Mouse (Mus musculus) liver, postnatal 0 days (tissue): ENCODE results near the gene Shisa9.

ENCODE experiments used
- CTCF ChIP-seq: sonication (generic); IDR thresholded peaks from 2 replicates; pipeline ENCODE4 v1.5.1; 2016; ENCODE audit warnings: antibody characterized with exemption, low read depth
- EP300 ChIP-seq: IDR thresholded peaks from 2 replicates; pipeline ENCODE4 v1.6.1; 2016; ENCODE audit warnings: antibody characterized with exemption, low read depth, mild to moderate bottlenecking

- TF ChIP-seq CTCF (no peak), EP300 (no peak)
Observed at GRCm38 (mm10) chr16:11976737-11977136, 7.2 kb upstream of the Shisa9 start.
